Comparison of ENCODE assay signal across 8 mouse cellular contexts in the genomic region with DNA sequence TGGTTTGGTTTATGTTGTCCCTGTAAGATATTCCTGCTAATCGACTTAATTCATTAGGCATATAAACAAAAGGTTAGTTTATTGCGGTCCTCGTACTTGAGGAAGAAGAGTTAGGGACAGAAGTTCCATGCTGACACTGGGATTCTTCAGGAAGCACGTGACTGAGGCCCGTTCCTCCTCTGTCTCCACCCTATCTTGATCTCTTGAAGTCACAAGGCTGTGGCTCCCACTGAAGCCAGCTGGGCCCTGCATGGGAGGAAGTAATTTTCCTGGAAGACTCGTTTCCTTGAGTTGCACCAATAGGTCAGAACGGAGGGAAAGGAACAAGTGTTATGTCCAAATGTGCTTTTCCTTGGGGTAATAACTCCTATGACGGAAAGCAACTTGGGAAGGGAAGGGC. TPM values are rescaled to one million over a fixed set of nuclear protein-coding genes. Genes with fewer than 3 reads are reported as not detected.
DNase-seq lines count a peak whose midpoint lies in the region; ATAC-seq and TF ChIP-seq lines count a peak whose summit lies in the region.

No protein-coding gene starts in this region.

- peak overlapping the region; percentile 97 for H3K4me3 ChIP-seq in testis, adult 2 months (ENCODE audit: control insufficient read depth, low read depth, low read length)
- peak overlapping the region; percentile 77 for H3K4me3 ChIP-seq in heart, embryonic 10.5 days
- H3K4me3 ChIP-seq in kidney, embryonic 14.5 days (ENCODE audit: low read length) = peak overlapping the region; percentile 75

- H3K9ac ChIP-seq in kidney, embryonic 14.5 days (ENCODE audit: low read depth, low read length) = 0 out of 2 replicates have a peak overlapping the region, but pooled peaks have one; percentile 73

- intact Hi-C loops in left cerebral cortex, postnatal 14 days (cut with DNase I) = loop anchor here (10.0 kb wide), 1 partner anchor 233 kb away; the partner anchor contains the start of gene Six1

- TF ChIP-seq POLR2A in testis, adult 2 months (IDR thresholded peaks at IDR 0.05; ENCODE audit: control insufficient read depth, low read depth, low read length) = no peak

- H3K36me3 ChIP-seq in testis, adult 2 months (ENCODE audit: control insufficient read depth, insufficient read depth, low read length) = peaks cover 2% of the 10 kb centered on the region
- H3K36me3 ChIP-seq in heart, embryonic 10.5 days = peaks cover 25% of the 10 kb centered on the region
- peaks cover 9% of the 10 kb centered on the region; the same call in 1 of the 2 replicates for H3K36me3 ChIP-seq in kidney, embryonic 14.5 days (ENCODE audit: control insufficient read depth, insufficient read depth, low read length)

- DNase-seq in testis, postnatal 14 days (ENCODE audit: low spot score) = no peak
- no peak for DNase-seq in heart, embryonic 10.5 days (ENCODE audit: low spot score)
- peak; percentile 69 for DNase-seq in lung, postnatal 36 days
- no peak for DNase-seq in right cerebral cortex, postnatal 36 days (ENCODE audit: low spot score in 2 of 2)
- no peak for DNase-seq in left cerebral cortex, postnatal 14 days (ENCODE audit: low spot score in 2 of 2)
- DNase-seq in B cell, adult 2 months = no peak

- no peak for TF ChIP-seq CTCF in testis, adult 2 months (IDR thresholded peaks at IDR 0.05; ENCODE audit: control insufficient read depth, insufficient read depth, insufficient replicate concordance, low read depth, low read length)

- peak overlapping the region; percentile 92; the same call in 1 of the 2 replicates for H3K27ac ChIP-seq in testis, adult 2 months (ENCODE audit: control insufficient read depth, insufficient read depth, low read depth, low read length)
- H3K27ac ChIP-seq in heart, embryonic 10.5 days = peak overlapping the region; percentile 91
- H3K27ac ChIP-seq in kidney, embryonic 14.5 days (ENCODE audit: low read depth, low read length) = no peak overlapping the region

- WGBS in heart, embryonic 10.5 days = 52% methylated on average over 8 of the region's 8 CpGs
- 58% methylated on average over 8 of the region's 8 CpGs for WGBS in kidney, embryonic 14.5 days

- no peaks in the 10 kb centered on the region for H3K27me3 ChIP-seq in testis, adult 2 months (ENCODE audit: control insufficient read depth, insufficient read depth, low read length)
- no peaks in the 10 kb centered on the region for H3K27me3 ChIP-seq in heart, embryonic 10.5 days (ENCODE audit: insufficient read depth, poor library complexity, severe bottlenecking)
- H3K27me3 ChIP-seq in kidney, embryonic 14.5 days (ENCODE audit: control insufficient read depth, insufficient read depth, low read length) = no peaks in the 10 kb centered on the region

- ATAC-seq in kidney, embryonic 14.5 days (ENCODE audit: low FRiP score, low TSS enrichment) = no peak

- H3K9me3 ChIP-seq in heart, embryonic 10.5 days = no peaks in the 10 kb centered on the region
- no peaks in the 10 kb centered on the region for H3K9me3 ChIP-seq in kidney, embryonic 14.5 days (ENCODE audit: control insufficient read depth, low read length)

- H3K4me1 ChIP-seq in testis, adult 2 months (ENCODE audit: control insufficient read depth, insufficient read depth, low read length) = peaks cover 4% of the 10 kb centered on the region
- H3K4me1 ChIP-seq in heart, embryonic 10.5 days = peaks cover 32% of the 10 kb centered on the region
- peaks cover 15% of the 10 kb centered on the region; the same call in 1 of the 2 replicates for H3K4me1 ChIP-seq in kidney, embryonic 14.5 days (ENCODE audit: control insufficient read depth, insufficient read depth, low read length)

- H3K4me2 ChIP-seq in kidney, embryonic 14.5 days (replicated peaks; ENCODE audit: low read depth, low read length) = peak overlapping the region; percentile 76

RNA-seq across cellular contexts. Expression of gene Slc38a6, which starts 1.0 kb away (rescaled TPM):
- 19.5 and 25.3 TPM in 2 replicates for polyA plus RNA-seq in testis, adult 2 months (2012; rRNA removed)
- 7.0 and 7.3 TPM in 2 replicates for polyA plus RNA-seq in heart, embryonic 10.5 days (2016; fragmentation: Nextera tagmentation; extraction: Ambion mirVana)
- polyA plus RNA-seq in kidney, embryonic 14.5 days (2014; fragmentation: Nextera tagmentation; extraction: Ambion mirVana) = 11.1 and 11.2 TPM in 2 replicates
- 10 to 100 TPM; 15.6 to 16.7 TPM for total RNA-seq in left cerebral cortex, postnatal 14 days (2021)

RNA-seq across cellular contexts. Expression of gene Trmt5, which starts 1.1 kb away (rescaled TPM):
- 6.6 and 10.6 TPM in 2 replicates for polyA plus RNA-seq in testis, adult 2 months (2012; rRNA removed)
- polyA plus RNA-seq in heart, embryonic 10.5 days (2016; fragmentation: Nextera tagmentation; extraction: Ambion mirVana) = 18.5 and 21.1 TPM in 2 replicates
- 17.9 and 19.9 TPM in 2 replicates for polyA plus RNA-seq in kidney, embryonic 14.5 days (2014; fragmentation: Nextera tagmentation; extraction: Ambion mirVana)
- total RNA-seq in left cerebral cortex, postnatal 14 days (2021) = 10 to 100 TPM; 11.8 to 12.3 TPM
